Mouse (Mus musculus) bone marrow macrophage, adult 2 months (primary cell): ENCODE results near the gene BC107364.

ENCODE experiments used
- CTCF ChIP-seq: IDR thresholded peaks from 2 replicates; pipeline ENCODE4 v1.5.1; 2012; ENCODE audit warnings: low read depth, mild to moderate bottlenecking, low read length, moderate library complexity
- POLR2A ChIP-seq: IDR thresholded peaks from 2 replicates; pipeline ENCODE4 v1.6.1; 2012; ENCODE audit warnings: mild to moderate bottlenecking, low read depth, low read length, borderline replicate concordance

DNA sequence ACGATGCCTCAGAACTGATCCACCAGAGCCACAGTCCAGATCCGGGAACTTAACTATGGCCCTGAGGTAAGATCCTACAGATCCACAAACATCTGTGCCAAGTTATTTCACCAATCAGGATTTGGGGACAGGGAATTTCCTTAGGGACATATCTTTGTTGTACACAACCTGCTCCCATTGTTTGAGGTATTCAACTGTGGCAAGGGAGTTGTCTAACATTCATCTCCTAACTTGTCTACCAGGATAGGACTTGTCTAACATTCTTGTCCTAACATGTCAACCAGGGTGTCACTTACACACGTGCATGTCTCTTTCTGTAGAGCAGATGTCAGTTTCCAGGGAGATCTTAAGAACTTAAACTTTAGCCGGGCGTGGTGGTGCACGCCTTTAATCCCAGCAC is 35.5 kb downstream of the BC107364 start:
- TF ChIP-seq CTCF: no peak
- no peak for TF ChIP-seq POLR2A
